Mouse (Mus musculus) stomach, postnatal 0 days (tissue): ENCODE data around the gene Gsto1. TPM values are rescaled to one million over a fixed set of nuclear protein-coding genes. Genes with fewer than 3 reads are reported as not detected.
A peak's percentile ranks its signal among the peaks of the same experiment; 100 is the strongest.

Experiments used
- ATAC-seq: fragments of 200-750 bp; cut with Nextera tagmentation; 2 replicates; pipeline ENCODE4 v1.8.0; 2017; ENCODE audit not compliant: low FRiP score, low TSS enrichment
- DNase-seq: peaks from one replicate; pipeline ENCODE4 v3.0.0-alpha.2; 2016; ENCODE audit warnings: low spot score
- H3K27ac ChIP-seq: fragments of 300-500 bp; sonication (generic); replicated peaks from 2 replicates; pipeline ENCODE4 v1.5.1; 2014; ENCODE audit warnings: mild to moderate bottlenecking, control low read depth
- H3K27me3 ChIP-seq: fragments of 300-500 bp; sonication (generic); 2 replicates; pipeline ENCODE4 v1.6.1; 2014; ENCODE audit warnings: low read length; ENCODE audit not compliant: control insufficient read depth, insufficient read depth
- H3K36me3 ChIP-seq: fragments of 300-500 bp; sonication (generic); 2 replicates; pipeline ENCODE4 v1.6.1; 2014; ENCODE audit warnings: low read length, mixed read lengths; ENCODE audit not compliant: control insufficient read depth, insufficient read depth
- H3K4me1 ChIP-seq: fragments of 300-500 bp; sonication (generic); replicated peaks from 2 replicates; pipeline ENCODE4 v1.6.1; 2014; ENCODE audit warnings: antibody characterized with exemption; ENCODE audit not compliant: control insufficient read depth, insufficient read depth
- H3K4me2 ChIP-seq: fragments of 300-500 bp; sonication (generic); replicated peaks from 2 replicates; pipeline ENCODE4 v1.6.1; 2014; ENCODE audit warnings: low read depth, mild to moderate bottlenecking, control low read depth, moderate library complexity
- H3K4me3 ChIP-seq: fragments of 300-500 bp; sonication (generic); 2 replicates; pipeline ENCODE4 v1.5.1; 2014; ENCODE audit warnings: low read depth, low read length, control low read depth
- H3K9ac ChIP-seq: fragments of 300-500 bp; sonication (generic); 2 replicates; pipeline ENCODE4 v1.6.1; 2014; ENCODE audit warnings: mild to moderate bottlenecking, low read length, control low read depth, mixed read lengths
- H3K9me3 ChIP-seq: fragments of 300-500 bp; sonication (generic); 2 replicates; pipeline ENCODE4 v1.6.1; 2016; ENCODE audit warnings: low read length; ENCODE audit not compliant: control insufficient read depth
- CTCF ChIP-seq: IDR thresholded peaks from 2 replicates; pipeline ENCODE4 v1.5.1; 2016; ENCODE audit warnings: antibody characterized with exemption, low read depth, mild to moderate bottlenecking, moderate library complexity
- EP300 ChIP-seq: optimal IDR thresholded peaks from 2 replicates; pipeline ENCODE3; 2016; ENCODE audit warnings: antibody characterized with exemption
- WGBS: fragments of 180-500 bp; shearing (Covaris S2); extraction: QIAGEN DNeasy Blood & Tissue Kit; methylation state at CpG from one replicate; pipeline ENCODE4 v1.1.7; 2014; 5-methylcytosine and 5-hydroxymethylcytosine counted together
- polyA plus RNA-seq: library from polyadenylated mRNA; unstranded; fragments of >200 nt; fragmentation: Nextera tagmentation; extraction: Ambion mirVana; gene quantifications from 2 replicates; pipeline ENCODE4 v1.2.1, GENCODE M21; 2015

Gene Gsto1
- polyA plus RNA-seq, 1 experiment from 2014 or later: 3,153 TPM

GRCm38 (mm10) chr19:47908961-47909371 is 54.2 kb downstream of the Gsto1 start:
- no peaks in the 10 kb centered on the region for H3K27me3 ChIP-seq
- ATAC-seq (0 out of 2 replicates have a peak, but pooled peaks have one; percentile 9), DNase-seq (no peak)
- H3K9me3 ChIP-seq: no peaks in the 10 kb centered on the region
- H3K4me2 ChIP-seq: no peak overlapping the region
- no peak overlapping the region for H3K27ac ChIP-seq
- H3K4me1 ChIP-seq: peaks cover 11% of the 10 kb centered on the region
- WGBS: 33% methylated on average over 6 of the region's 6 CpGs
- H3K9ac ChIP-seq: peak overlapping the region; percentile 41; the same call in 1 of the 2 replicates
- TF ChIP-seq CTCF (no peak), EP300 (no peak)
- H3K4me3 ChIP-seq: no peak overlapping the region
- H3K36me3 ChIP-seq: no peaks in the 10 kb centered on the region

- Histone ChIP-seq H3K36me3 (no peaks in the 10 kb centered on the region), H3K4me3 (no peak overlapping the region), H3K27ac (peak overlapping the region; percentile 56; the same call in 1 of the 2 replicates), H3K9me3 (no peaks in the 10 kb centered on the region), H3K4me2 (peak overlapping the region; percentile 40), H3K9ac (peak overlapping the region; percentile 35; the same call in 1 of the 2 replicates), H3K27me3 (no peaks in the 10 kb centered on the region), H3K4me1 (peaks cover 11% of the 10 kb centered on the region)
- WGBS: 9% methylated on average over 10 of the region's 10 CpGs
- DNase-seq (no peak), ATAC-seq (peak; percentile 21; the same call in 1 of the 2 replicates)
- TF ChIP-seq CTCF: peak; percentile 39; the same call in 1 of the 2 replicates
- TF ChIP-seq EP300: no peak
Measured at GRCm38 (mm10) chr19:47909387-47910116, 54.8 kb downstream of the Gsto1 start.

- no peak for ATAC-seq
- peaks cover 11% of the 10 kb centered on the region for H3K4me1 ChIP-seq
- no peaks in the 10 kb centered on the region for H3K9me3 ChIP-seq
- H3K36me3 ChIP-seq: no peaks in the 10 kb centered on the region
- H3K27me3 ChIP-seq: no peaks in the 10 kb centered on the region
- TF ChIP-seq EP300 (no peak), CTCF (no peak)
- 47% methylated on average over 3 of the region's 4 CpGs for WGBS
- H3K4me3 ChIP-seq: no peak overlapping the region
- no peak overlapping the region; the same call in 1 of the 2 replicates for H3K27ac ChIP-seq
- no peak for DNase-seq
- H3K4me2 ChIP-seq: no peak overlapping the region; the same call in 1 of the 2 replicates
- no peak overlapping the region for H3K9ac ChIP-seq
Measured at GRCm38 (mm10) chr19:47910117-47910618, 55.4 kb downstream of the Gsto1 start.

- Histone ChIP-seq H3K4me3 (no peak overlapping the region), H3K27me3 (no peaks in the 10 kb centered on the region), H3K4me2 (no peak overlapping the region), H3K9me3 (no peaks in the 10 kb centered on the region), H3K36me3 (no peaks in the 10 kb centered on the region), H3K9ac (no peak overlapping the region), H3K4me1 (peaks cover 11% of the 10 kb centered on the region), H3K27ac (no peak overlapping the region)
- ATAC-seq: no peak
- DNase-seq: no peak
- TF ChIP-seq EP300 (no peak), CTCF (no peak)
- 78% methylated on average over 4 of the region's 4 CpGs for WGBS
Measured at GRCm38 (mm10) chr19:47910751-47911150, 56.0 kb downstream of the Gsto1 start.

- WGBS: 94% methylated on average over 7 of the region's 7 CpGs
- Histone ChIP-seq H3K36me3 (no peaks in the 10 kb centered on the region), H3K4me2 (no peak overlapping the region), H3K27me3 (no peaks in the 10 kb centered on the region), H3K4me3 (no peak overlapping the region), H3K4me1 (peaks cover 15% of the 10 kb centered on the region), H3K9ac (no peak overlapping the region), H3K9me3 (no peaks in the 10 kb centered on the region), H3K27ac (no peak overlapping the region)
- ATAC-seq (no peak), DNase-seq (no peak)
- TF ChIP-seq EP300: no peak
- TF ChIP-seq CTCF: no peak
Measured at GRCm38 (mm10) chr19:47913344-47913743, 58.6 kb downstream of the Gsto1 start.

GRCm38 (mm10) chr19:47914191-47914590 is 59.4 kb downstream of the Gsto1 start:
- Histone ChIP-seq H3K9ac (no peak overlapping the region), H3K4me1 (peaks cover 13% of the 10 kb centered on the region), H3K4me3 (no peak overlapping the region), H3K36me3 (no peaks in the 10 kb centered on the region), H3K9me3 (no peaks in the 10 kb centered on the region), H3K27me3 (no peaks in the 10 kb centered on the region), H3K27ac (no peak overlapping the region), H3K4me2 (no peak overlapping the region)
- no peak for ATAC-seq
- 92% methylated on average over 4 of the region's 4 CpGs for WGBS
- no peak for TF ChIP-seq EP300
- no peak for TF ChIP-seq CTCF
- DNase-seq: no peak

Other genes with a start within 250 kb of the Gsto1 start
- 13.9 and 20.1 TPM in 2 replicates for gene Col17a1, start 162.9 kb upstream of the Gsto1 start, polyA plus RNA-seq
- 181 and 186 TPM in 2 replicates for gene Sfr1, start 123.3 kb upstream of the Gsto1 start, polyA plus RNA-seq
- gene Gsto2, start 10.6 kb downstream of the Gsto1 start, polyA plus RNA-seq: 3.5 and 4.2 TPM in 2 replicates
- 0.51 and 1.1 TPM in 2 replicates for gene Cfap43, start 64.3 kb downstream of the Gsto1 start, polyA plus RNA-seq
- gene Itprip, start 64.3 kb downstream of the Gsto1 start, polyA plus RNA-seq: 7.9 and 9.0 TPM in 2 replicates
- gene Cfap58, start 82.7 kb downstream of the Gsto1 start, polyA plus RNA-seq: not detected in 2 replicates